Mouse (Mus musculus): Measurements from ENCODE around the gene Vti1a.

DNA sequence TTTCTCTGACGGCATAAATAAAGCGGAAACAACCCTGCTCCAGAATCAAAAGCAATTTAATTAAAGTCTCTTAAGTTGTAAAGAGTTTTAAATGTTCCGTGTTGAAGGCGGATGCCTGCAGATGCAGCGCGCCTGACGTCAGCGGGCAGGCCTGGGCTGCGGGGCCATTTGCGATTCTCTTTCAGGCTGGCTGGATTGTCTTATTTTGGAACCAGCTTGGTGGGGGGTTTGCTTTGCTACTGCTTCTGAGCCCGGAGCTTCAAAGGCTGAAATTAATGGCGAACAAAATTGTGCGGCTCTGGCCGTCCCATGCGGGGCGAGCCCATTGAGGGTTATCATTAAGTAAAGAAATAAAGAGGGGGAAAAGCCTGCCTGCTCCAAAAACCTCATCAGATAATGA, 310.4 kb downstream of the Vti1a start:
- TF ChIP-seq CTCF (IDR thresholded peaks at IDR 0.05; ENCODE audit: low read depth, low read length) (no peak), POLR2AphosphoS5 (IDR thresholded peaks at IDR 0.05; ENCODE audit: insufficient replicate concordance, low read depth, low read length) (no peak), TAL1 (conservative IDR thresholded peaks at IDR 0.05; ENCODE audit: low read depth, low read length) (no peak)
